Mouse (Mus musculus): ENCODE results near the gene Trpm5.

The Trpm5 gene

DNA sequence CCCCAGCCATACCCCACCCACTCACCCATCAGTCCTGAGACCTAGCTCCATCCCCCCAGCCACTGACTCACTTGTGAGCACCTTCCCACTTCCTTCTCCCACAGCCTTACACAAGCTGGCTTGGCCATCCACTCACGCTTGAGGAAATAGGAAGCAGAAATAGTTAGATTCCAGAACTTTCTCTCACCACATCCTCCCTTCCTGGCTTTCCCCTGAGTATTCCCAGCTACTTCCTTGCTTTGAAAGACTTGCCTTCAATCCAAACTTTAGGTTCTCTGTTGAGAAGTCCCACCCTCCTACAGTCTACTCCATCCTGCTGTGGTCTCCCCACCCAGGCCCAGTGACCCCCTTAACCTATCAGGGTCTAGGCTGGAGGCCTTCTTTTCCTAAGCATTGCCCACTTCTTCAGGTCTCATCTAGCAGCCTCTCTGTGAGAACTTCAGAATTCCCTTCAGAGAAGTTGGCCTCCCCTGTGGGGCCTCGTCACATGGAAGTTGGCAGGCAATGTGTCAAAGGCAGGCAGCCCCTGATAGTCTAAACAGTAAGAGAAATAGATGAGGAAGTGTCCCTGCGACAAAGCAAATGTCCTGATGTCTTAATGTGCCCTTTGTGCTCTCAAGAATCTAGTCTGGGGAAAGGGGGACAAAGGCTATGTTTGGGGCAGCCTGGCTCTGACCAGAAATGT lies 53.2 kb downstream of the Trpm5 start:
- in situ Hi-C loops (cut with MboI, MseI) = no loop called here

DNA sequence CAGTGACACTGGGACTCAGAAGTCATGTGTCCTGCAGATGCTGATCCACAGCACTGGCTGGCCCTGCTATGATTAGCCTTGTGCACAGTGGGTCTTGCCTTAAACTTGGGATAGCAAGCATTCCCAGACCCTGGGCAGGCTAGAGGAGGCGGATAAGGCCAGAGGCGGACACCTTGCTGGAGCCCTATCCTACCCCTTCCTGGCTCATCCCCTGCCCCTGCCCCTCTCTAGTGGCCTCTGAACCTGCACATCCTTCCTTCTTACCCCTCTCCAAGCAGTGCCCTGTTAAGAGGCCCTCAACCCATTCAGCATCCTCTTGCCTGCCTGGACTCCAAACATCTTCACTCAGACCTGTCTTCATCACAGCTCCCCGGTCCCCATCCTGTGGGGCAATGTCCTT lies 53.9 kb downstream of the Trpm5 start:
- in situ Hi-C loops (cut with MboI, MseI) = no loop called here

DNA sequence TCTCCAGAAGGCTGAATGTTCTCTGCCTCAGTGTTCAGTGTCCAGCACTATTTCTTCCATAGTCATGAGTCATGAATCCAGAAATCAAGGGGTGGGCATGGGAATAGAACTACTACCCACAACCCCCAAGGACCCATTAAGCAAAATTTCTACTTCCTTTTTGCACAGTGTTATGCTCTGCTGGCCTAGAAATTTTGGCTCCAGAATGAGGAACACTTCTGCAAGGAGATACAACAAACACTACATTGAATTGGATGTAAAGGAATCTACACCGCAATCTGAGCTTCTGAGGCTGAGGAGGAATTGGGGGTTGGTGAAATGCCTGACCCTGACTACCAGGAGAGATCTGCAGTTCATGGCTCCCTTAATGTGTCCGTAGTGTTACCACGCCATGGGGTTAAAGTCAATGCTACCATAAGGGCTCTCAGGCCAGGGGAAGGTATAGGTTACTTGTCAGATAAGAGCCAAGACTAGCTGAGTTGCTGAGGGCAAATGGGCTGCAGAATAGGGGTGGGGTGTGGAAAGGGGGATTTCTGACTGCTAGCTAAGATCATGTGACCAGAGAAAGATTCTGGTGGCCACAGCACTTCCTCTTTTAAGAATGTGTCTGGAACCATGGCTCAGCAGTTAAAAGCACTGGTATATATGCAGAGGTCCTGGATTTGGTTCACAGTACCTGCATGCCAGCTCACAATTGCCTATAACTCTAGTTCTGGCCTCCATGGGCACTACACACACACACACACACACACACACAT lies 56.1 kb downstream of the Trpm5 start:
- in situ Hi-C loops (cut with MboI, MseI) = no loop called here

DNA sequence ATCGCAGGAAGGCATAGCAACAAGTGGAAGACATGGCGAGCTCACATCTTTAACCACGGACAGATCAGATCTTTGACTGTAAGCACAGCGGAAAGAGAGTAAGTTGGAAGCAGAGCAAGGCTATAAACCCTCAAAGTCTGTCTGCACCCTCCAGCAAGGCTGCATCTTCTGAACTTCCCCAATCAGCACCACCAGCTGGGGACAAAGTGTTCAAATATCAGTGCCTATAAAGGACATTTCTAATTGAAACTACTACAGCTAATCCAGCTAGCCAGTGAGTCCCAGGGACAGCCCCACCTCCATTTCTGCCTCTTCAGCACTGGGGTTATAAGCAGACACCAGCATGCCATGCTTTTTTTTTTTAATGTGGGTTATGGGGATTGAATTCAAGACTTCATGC lies 57.1 kb downstream of the Trpm5 start:
- in situ Hi-C loops (cut with MboI, MseI) = no loop called here

DNA sequence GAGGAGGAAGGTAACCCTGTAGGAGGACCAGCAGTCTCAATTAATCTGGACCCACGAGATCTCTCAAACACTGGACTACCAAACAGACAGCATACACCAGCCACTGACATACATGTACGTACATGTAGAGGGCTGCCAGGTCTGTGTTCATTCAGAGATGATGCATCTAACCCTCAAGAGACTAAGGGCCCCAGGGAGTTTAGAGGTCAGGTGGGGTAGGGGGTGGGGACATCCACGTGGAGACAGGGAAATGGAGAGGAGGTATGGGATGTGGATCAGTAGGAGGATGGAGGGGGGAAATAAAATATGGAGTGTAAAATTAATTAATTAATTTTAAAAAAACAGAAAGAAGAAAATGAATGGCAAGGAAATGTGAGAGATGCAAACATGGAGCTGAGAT lies 57.7 kb downstream of the Trpm5 start:
- in situ Hi-C loops (cut with MboI, MseI) = no loop called here

DNA sequence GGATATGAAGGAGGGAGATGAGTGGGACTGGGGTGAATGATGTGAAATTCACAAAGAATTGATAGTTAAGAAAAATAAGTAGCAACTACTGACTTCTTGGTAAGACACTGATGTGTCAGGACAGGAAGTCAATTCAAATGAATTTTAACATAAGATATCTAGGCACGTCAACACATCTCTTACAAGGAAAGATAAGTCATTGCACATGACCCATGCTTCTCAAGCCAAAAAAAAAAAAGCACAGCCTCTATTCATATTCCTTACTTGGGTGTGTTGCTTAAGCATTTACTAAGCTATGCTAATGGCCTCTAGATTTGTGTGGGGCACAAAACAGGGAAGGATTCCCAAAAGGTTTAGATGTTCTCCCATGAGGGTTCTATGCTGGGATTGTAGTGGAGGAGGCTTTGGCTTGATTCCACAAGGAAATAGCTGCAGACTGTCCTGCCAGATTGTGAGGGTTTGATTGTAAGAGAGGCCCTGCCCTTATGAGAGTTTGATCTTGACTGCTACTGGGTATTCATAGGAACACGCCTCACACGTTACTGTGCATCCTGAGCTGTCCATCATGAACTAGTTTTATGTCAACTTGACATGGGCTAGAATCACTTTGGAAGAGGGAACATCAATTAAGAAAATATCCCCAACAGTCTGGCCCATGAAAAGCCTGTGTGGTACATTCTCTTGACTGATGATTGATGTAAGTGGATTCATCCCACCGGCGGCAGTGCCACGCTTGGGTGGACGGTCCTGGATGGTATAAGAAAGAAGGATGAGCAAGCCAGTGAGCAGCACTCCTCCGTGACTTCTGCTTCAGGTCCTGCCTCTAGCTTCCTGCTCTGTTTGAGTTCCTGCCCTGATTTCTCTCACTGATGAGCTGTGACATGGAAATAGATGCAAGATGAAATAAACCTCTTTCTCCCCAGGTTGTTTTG lies 59.7 kb downstream of the Trpm5 start:
- in situ Hi-C loops (cut with MboI, MseI) = no loop called here

DNA sequence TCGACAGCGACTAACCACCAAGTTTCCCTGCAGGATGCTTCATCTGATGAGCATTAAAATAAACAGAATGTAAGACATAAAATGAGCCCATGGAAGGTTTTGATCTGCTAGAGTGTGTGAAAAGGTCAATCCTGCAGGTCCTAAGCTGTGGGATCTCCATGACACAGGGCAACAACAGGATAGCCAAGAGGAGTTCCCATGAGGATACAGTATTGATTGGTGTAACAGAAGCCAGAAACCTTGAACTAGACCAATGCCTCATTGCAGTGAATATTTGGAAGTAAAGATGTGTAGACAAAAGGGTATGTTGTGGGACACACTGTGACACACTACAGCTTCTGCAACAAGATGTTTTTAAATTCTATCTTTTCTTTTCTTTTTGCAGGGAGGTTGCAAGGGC lies 60.3 kb downstream of the Trpm5 start:
- in situ Hi-C loops (cut with MboI, MseI) = no loop called here

DNA sequence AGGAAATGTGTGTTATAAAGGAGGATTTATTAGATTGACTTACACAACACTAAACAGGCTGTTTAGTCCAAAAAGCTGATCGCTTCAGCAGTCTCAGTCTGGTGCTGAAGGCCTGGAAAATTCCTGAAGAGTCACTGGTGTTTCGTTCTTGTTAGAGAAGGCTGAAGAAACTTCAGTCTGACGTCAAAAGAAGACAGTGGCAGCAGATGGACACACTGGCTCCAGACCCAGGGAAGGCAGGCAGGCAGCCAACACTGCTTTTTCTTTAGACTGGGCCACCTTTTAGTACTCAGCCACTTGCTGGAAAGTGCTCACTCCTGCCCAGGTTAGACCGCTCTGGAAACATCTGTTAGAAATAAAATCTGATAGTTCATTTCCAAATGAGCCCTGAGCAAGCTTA lies 60.9 kb downstream of the Trpm5 start:
- in situ Hi-C loops (cut with MboI, MseI) = no loop called here

DNA sequence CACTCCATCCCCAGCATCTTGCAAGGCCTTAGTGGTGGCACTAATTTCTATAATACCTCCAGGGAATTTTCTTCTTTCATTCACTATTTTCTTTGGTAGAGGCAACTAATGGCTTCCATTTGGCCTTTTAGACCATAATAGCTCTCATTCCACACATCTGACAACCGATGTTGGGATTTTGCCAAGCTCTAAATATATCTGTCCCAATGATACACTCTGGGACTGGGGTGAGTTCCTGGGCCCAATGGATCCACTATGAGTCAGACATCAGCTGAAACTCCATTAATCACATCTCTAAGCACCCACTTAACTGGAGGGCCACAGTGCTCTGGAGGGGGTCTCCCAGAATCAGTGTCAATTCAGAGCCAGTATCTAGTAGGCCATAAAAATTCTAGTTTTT lies 62.6 kb downstream of the Trpm5 start:
- in situ Hi-C loops (cut with MboI, MseI) = no loop called here

DNA sequence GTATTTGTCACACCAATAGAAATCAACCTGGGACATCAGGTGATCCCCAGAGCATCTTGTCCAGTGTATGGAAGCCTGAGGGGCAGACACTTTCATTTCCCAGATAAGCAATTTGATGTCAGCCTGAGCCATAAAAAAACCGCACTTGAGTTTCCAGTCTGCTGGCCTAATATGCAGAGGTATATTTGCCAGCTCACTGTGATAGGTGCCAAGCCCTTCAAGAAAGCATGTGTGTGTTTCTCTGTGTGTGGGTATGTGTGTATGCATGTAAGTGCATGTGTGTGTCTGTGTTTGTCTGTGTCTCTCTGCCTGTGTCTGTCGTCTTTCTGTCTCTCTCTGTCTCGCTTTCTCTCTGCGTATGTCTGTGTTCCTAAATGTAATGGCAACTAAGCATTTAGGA lies 67.2 kb downstream of the Trpm5 start:
- in situ Hi-C loops (cut with MboI, MseI) = no loop called here

DNA sequence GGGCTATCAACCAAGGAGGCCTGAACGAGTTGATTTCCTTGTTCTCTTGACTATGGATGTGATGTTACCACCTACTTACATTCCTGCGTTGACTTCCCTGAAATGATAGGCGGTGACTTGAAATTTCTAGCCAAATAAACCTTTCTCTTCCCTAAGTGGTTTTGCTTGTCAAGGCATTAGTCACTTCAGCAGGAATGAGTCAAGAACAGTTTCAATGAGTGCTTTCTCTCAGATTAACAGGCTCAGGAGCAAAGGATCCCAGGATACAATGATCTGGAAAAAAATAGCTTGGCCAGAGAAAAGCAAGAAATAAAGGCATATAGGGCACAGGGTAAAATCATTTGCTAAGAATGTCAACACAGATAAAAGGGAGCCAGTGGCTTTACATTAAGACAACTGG lies 68.9 kb downstream of the Trpm5 start:
- in situ Hi-C loops (cut with MboI, MseI) = no loop called here

DNA sequence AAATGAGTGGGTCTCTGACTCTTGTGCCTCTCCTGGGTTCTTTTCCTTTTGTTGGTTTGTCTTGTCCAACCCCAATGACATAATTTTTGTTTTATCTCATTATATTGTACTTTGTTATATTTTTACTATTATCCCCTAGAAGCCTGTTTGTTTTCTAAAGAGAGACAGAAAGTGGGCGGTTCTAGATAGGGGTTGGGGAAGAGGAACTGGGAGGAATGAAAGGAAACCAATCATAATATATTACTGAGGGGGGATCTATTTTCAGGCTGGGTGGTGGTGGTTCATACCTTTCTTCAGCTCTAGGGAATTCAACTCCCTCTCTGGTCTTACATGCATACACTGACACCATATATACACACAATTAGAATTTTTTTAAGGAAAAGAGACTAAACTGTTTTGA lies 70.1 kb downstream of the Trpm5 start:
- in situ Hi-C loops (cut with MboI, MseI) = no loop called here

DNA sequence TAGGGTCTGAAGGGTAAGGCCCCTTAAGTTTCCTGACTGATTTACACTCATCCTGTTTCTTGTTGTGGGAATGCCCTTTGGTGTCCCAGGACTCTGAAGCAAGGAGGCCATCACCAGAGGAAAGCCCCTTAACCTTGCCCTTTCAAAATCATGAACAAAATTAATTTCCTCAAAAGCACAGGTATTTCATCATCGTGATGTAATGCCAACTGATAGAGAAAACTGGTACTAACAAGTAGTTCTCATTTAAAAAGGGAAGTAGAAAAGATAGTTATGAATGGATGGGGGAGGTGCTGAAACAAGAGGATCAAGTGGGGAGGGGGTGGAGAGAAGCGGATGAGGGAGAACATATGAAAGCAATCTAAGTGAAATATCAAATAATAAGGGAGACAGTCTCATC lies 70.9 kb downstream of the Trpm5 start:
- in situ Hi-C loops (cut with MboI, MseI) = no loop called here

DNA sequence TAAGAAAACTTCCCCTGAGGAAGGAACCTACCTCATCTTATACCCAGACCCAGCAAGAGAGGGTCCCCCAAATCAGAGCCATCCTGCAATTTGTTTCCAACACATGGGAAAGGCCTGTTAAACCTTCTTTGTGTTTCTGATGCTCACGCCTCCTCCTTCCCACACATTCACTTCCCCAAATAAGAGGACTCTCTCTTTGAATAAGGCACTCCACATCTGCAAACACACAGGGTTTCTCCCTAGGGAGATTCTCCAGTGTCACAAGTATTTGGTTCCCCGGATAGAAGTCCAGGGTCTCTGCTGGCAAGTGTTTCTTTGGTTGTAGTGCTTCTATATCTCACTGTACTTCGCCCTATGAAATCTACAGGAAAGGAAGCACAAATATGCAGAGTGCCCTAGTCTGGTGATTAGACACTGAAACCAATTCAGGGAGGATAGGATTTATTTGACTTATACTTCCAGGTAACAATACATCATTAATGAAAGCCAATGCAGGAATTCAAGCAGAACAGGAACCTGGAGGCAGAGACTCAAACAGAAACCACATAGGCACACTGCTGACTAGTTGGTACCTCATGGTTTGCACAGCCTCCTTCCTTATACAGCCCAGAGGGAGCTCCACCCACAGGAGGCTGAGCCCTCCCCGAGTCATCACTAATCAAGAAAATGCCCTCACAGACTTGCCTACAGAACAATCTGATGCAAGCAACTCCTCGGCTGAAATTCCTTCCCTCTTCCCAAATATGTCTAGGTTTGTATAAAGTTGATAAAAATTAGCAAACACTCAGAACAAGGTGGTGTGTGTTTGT lies 72.9 kb downstream of the Trpm5 start:
- in situ Hi-C loops (cut with MboI, MseI) = no loop called here

DNA sequence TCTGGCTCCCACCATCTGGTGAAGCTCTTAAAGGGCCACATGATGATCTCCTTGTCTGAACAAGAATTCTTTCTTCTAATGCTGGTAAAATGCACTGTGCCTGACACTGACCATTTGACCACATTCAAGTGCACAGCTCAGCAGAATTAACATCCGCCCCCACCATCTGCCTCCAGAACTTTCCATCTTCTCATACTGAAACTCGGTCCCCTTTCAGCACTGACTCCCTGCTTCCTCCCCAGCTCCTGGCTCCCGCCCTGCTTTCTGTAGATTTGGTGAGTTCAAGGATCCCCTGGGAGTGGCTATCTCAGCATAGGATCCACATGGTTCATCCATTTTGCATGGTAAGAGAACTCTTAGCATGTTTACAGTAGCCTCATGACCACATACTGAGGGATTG lies 73.7 kb downstream of the Trpm5 start:
- in situ Hi-C loops (cut with MboI, MseI) = no loop called here

DNA sequence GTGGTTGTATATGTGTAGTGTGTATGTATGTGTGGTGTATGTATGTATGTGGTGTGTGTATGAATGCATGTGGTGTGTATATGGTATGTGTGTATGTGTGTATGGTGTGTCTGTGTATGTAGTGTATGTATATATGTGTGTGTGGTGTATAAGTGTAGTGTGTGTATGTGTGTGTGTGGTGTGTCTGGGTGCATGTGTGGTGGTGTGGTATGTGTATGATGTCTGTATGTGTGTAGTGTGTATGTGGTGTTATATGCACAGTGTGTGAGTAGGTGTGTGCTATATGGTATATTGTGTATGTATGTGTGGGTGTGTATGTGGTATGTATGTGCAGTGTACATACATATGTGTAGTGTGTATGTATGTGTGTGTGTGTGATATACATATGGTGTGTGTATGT lies 74.4 kb downstream of the Trpm5 start:
- in situ Hi-C loops (cut with MboI, MseI) = no loop called here

Data from regulatory T cell (primary cell).